Mouse (Mus musculus): ENCODE measurements around the gene Lsm12.

- TF ChIP-seq POLR2A (IDR thresholded peaks at IDR 0.05; ENCODE audit: low read depth, low read length) (peak; percentile 88), SMC3 (IDR thresholded peaks at IDR 0.05; ENCODE audit: low read depth, low read length) (peak; percentile 28; the same call in 1 of the 2 replicates), MEF2A (IDR thresholded peaks at IDR 0.05; ENCODE audit: borderline replicate concordance, low read depth, low read length) (peak; percentile 100)
Observed at GRCm38 (mm10) chr11:102218783-102219182, 33.7 kb upstream of the Lsm12 start.
